16 mouse cellular contexts compared by ENCODE assay signal in the genomic region with DNA sequence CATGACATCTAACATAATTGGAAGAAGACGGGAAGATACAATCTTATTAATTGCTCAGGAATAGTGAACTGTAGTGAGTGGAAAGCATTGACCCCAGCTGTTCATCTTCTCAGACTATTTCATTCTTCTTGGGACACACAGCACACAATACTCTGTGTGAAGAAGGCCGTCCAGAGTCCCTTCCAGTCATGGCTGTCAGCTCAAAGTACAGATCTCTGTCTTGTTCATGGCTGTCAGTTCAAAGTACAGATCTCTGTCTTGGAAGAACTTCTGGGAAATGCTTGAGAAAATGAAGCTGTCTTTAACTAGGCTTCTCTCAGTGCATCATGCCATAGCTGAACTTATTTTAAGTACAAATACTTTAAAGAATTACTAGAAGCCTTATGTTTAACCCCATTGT.
"Had no signal": no experiment of that assay in that cellular context is flagged by ENCODE, and none has a peak within 500 bp of the region (broad histone marks: within the 10 kb centered on the region; RNA-seq: fewer than 3 reads in every experiment).

No protein-coding gene starts in this region.

- H3K4me1 ChIP-seq: hindbrain, embryonic 12.5 days; limb, embryonic 13.5 days; midbrain, embryonic 10.5 days; neural tube, embryonic 15.5 days had no signal

- H3K9me3 ChIP-seq: hindbrain, embryonic 12.5 days; limb, embryonic 13.5 days; midbrain, embryonic 10.5 days; neural tube, embryonic 15.5 days had no signal

- H3K27ac ChIP-seq: hindbrain, embryonic 12.5 days; kidney, postnatal 0 days; limb, embryonic 13.5 days; midbrain, embryonic 10.5 days; neural tube, embryonic 15.5 days had no signal

- DNase-seq: left cerebral cortex, postnatal 4 days; lung, adult 2 months; lung, postnatal 36 days; midbrain, embryonic 14.5 days; spleen, adult 18-20 months; thymus, adult 18-20 months; thymus, postnatal 36 days had no signal

- ATAC-seq: hindbrain, embryonic 16.5 days; inflammation-experienced regulatory T-cells, adult 6 months; lung, postnatal 0 days had no signal

- H3K9ac ChIP-seq: hindbrain, embryonic 12.5 days; limb, embryonic 13.5 days; neural tube, embryonic 15.5 days had no signal

- H3K4me3 ChIP-seq: hindbrain, embryonic 12.5 days; limb, embryonic 13.5 days; midbrain, embryonic 10.5 days; myocyte; neural tube, embryonic 15.5 days had no signal

- H3K4me2 ChIP-seq: hindbrain, embryonic 12.5 days; limb, embryonic 13.5 days; neural tube, embryonic 15.5 days had no signal

- H3K27me3 ChIP-seq: hindbrain, embryonic 12.5 days; limb, embryonic 13.5 days; neural tube, embryonic 15.5 days had no signal

- H3K36me3 ChIP-seq: hindbrain, embryonic 12.5 days; limb, embryonic 13.5 days; midbrain, embryonic 10.5 days; neural tube, embryonic 15.5 days had no signal
